Mouse (Mus musculus) hindbrain, embryonic 13.5 days (tissue): ENCODE data around the gene Nacc2. TPM values are rescaled to one million over a fixed set of nuclear protein-coding genes. Genes with fewer than 3 reads are reported as not detected.

Source experiments
- ATAC-seq: fragments of 200-750 bp; cut with Nextera tagmentation; 2 replicates; pipeline ENCODE4 v1.8.0; 2017; ENCODE audit warnings: moderate TSS enrichment; ENCODE audit not compliant: low FRiP score
- H3K27ac ChIP-seq: fragments of 300-500 bp; sonication (generic); 2 replicates; pipeline ENCODE4 v1.5.1; 2015; ENCODE audit warnings: inconsistent platforms, mild to moderate bottlenecking, moderate library complexity
- H3K27me3 ChIP-seq: fragments of 300-500 bp; sonication (generic); 2 replicates; pipeline ENCODE4 v1.6.1; 2015; ENCODE audit warnings: mild to moderate bottlenecking, inconsistent platforms
- H3K36me3 ChIP-seq: fragments of 300-500 bp; sonication (generic); 2 replicates; pipeline ENCODE4 v1.6.1; 2015; ENCODE audit warnings: mild to moderate bottlenecking, inconsistent platforms
- H3K4me1 ChIP-seq: fragments of 300-500 bp; sonication (generic); replicated peaks from 2 replicates; pipeline ENCODE4 v1.6.1; 2015; ENCODE audit warnings: inconsistent platforms
- H3K4me2 ChIP-seq: fragments of 300-500 bp; sonication (generic); 2 replicates; pipeline ENCODE4 v1.6.1; 2015; ENCODE audit warnings: inconsistent platforms, mild to moderate bottlenecking, moderate library complexity
- H3K4me3 ChIP-seq: fragments of 300-500 bp; sonication (generic); 2 replicates; pipeline ENCODE4 v1.5.1; 2015; ENCODE audit warnings: mild to moderate bottlenecking, inconsistent platforms
- H3K9ac ChIP-seq: fragments of 300-500 bp; sonication (generic); 2 replicates; pipeline ENCODE4 v1.6.1; 2015; ENCODE audit warnings: mild to moderate bottlenecking, inconsistent platforms
- H3K9me3 ChIP-seq: fragments of 300-500 bp; sonication (generic); 2 replicates; pipeline ENCODE4 v1.6.1; 2016; ENCODE audit warnings: inconsistent platforms
- WGBS: fragments of 180-500 bp; shearing (Covaris S2); methylation state at CpG from one replicate; pipeline ENCODE4 v1.1.7; 2015; 5-methylcytosine and 5-hydroxymethylcytosine counted together
- polyA plus RNA-seq: library from polyadenylated mRNA; unstranded; fragments of >200 nt; fragmentation: Nextera tagmentation; extraction: Ambion mirVana; gene quantifications from 2 replicates; pipeline ENCODE4 v1.2.1, GENCODE M21; 2015

Nacc2 gene
- 12.4 and 14.2 TPM in 2 replicates for polyA plus RNA-seq

- Histone ChIP-seq H3K36me3 (no peaks in the 10 kb centered on the region), H3K4me2 (peak within 1 kb of the TSS; percentile 96), H3K27ac (no peak within 1 kb of the TSS), H3K9ac (peak within 1 kb of the TSS; percentile 78), H3K27me3 (peaks cover 64% of the 10 kb centered on the region), H3K9me3 (no peaks in the 10 kb centered on the region), H3K4me1 (peaks cover 26% of the 10 kb centered on the region), H3K4me3 (peak within 1 kb of the TSS; percentile 73)
- 24% methylated on average over 9 of the region's 9 CpGs for WGBS
- ATAC-seq, result peak; percentile 43; the same call in 1 of the 2 replicates
Observed at GRCm38 (mm10) chr2:26123079-26123648, at the start of gene Nacc2. TSS of gene Nacc2 (minus strand) at chr2:26123220.

GRCm38 (mm10) chr2:26172166-26172565, 49.1 kb upstream of the Nacc2 start:
- H3K4me3 ChIP-seq, result no peak overlapping the region
- no peaks in the 10 kb centered on the region for H3K9me3 ChIP-seq
- WGBS, result 93% methylated on average over 2 of the region's 2 CpGs
- no peaks in the 10 kb centered on the region for H3K36me3 ChIP-seq
- H3K27ac ChIP-seq, result no peak overlapping the region
- no peak for ATAC-seq
- peaks cover 22% of the 10 kb centered on the region for H3K27me3 ChIP-seq
- no peak overlapping the region for H3K4me2 ChIP-seq
- H3K9ac ChIP-seq, result no peak overlapping the region
- peaks cover 50% of the 10 kb centered on the region for H3K4me1 ChIP-seq

- ATAC-seq, result no peak
Observed at GRCm38 (mm10) chr2:26170376-26170775, 47.4 kb upstream of the Nacc2 start.

GRCm38 (mm10) chr2:26168843-26169579, 46.0 kb upstream of the Nacc2 start:
- Histone ChIP-seq H3K27me3 (peaks cover 23% of the 10 kb centered on the region), H3K9ac (no peak overlapping the region), H3K4me2 (no peak overlapping the region), H3K4me3 (no peak overlapping the region), H3K27ac (no peak overlapping the region), H3K9me3 (no peaks in the 10 kb centered on the region), H3K4me1 (peaks cover 31% of the 10 kb centered on the region), H3K36me3 (no peaks in the 10 kb centered on the region)
- WGBS, result 22% methylated on average over 11 of the region's 11 CpGs
- 0 out of 2 replicates have a peak, but pooled peaks have one; percentile 49 for ATAC-seq

More at GRCm38 (mm10) chr2:26170376-26170775, 47.4 kb upstream of the Nacc2 start:
- Histone ChIP-seq H3K27ac (no peak overlapping the region), H3K27me3 (peaks cover 23% of the 10 kb centered on the region), H3K4me3 (no peak overlapping the region), H3K4me2 (no peak overlapping the region), H3K9me3 (no peaks in the 10 kb centered on the region), H3K36me3 (no peaks in the 10 kb centered on the region), H3K4me1 (peaks cover 34% of the 10 kb centered on the region), H3K9ac (no peak overlapping the region)
- 58% methylated on average over 2 of the region's 2 CpGs for WGBS

- Histone ChIP-seq H3K27me3 (peaks cover 15% of the 10 kb centered on the region), H3K4me3 (no peak overlapping the region), H3K9me3 (no peaks in the 10 kb centered on the region), H3K36me3 (no peaks in the 10 kb centered on the region), H3K4me2 (no peak overlapping the region), H3K4me1 (peaks cover 30% of the 10 kb centered on the region), H3K27ac (no peak overlapping the region), H3K9ac (no peak overlapping the region)
- WGBS, result 87% methylated on average over 3 of the region's 3 CpGs
- no peak for ATAC-seq
Observed at GRCm38 (mm10) chr2:26166890-26167289, 43.9 kb upstream of the Nacc2 start.

- H3K9ac ChIP-seq, result no peak overlapping the region
- no peaks in the 10 kb centered on the region for H3K9me3 ChIP-seq
- H3K27me3 ChIP-seq, result no peaks in the 10 kb centered on the region
- 50% methylated on average over 9 of the region's 9 CpGs for WGBS
- H3K36me3 ChIP-seq, result no peaks in the 10 kb centered on the region
- H3K4me1 ChIP-seq, result peaks cover 32% of the 10 kb centered on the region
- no peak overlapping the region for H3K4me2 ChIP-seq
- peak overlapping the region; percentile 75; the same call in 1 of the 2 replicates for H3K27ac ChIP-seq
- H3K4me3 ChIP-seq, result no peak overlapping the region
- peak; percentile 21; the same call in 1 of the 2 replicates for ATAC-seq
Observed at GRCm38 (mm10) chr2:26158064-26158463, 35.0 kb upstream of the Nacc2 start.

GRCm38 (mm10) chr2:26156191-26156977, 33.4 kb upstream of the Nacc2 start:
- no peak overlapping the region for H3K4me3 ChIP-seq
- no peaks in the 10 kb centered on the region for H3K36me3 ChIP-seq
- H3K9ac ChIP-seq, result no peak overlapping the region
- H3K4me1 ChIP-seq, result peaks cover 32% of the 10 kb centered on the region
- no peaks in the 10 kb centered on the region for H3K27me3 ChIP-seq
- ATAC-seq, result peak; percentile 80
- no peaks in the 10 kb centered on the region for H3K9me3 ChIP-seq
- 38% methylated on average over 10 of the region's 10 CpGs for WGBS
- H3K4me2 ChIP-seq, result peak overlapping the region; percentile 8; the same call in 1 of the 2 replicates
- peak overlapping the region; percentile 75 for H3K27ac ChIP-seq

GRCm38 (mm10) chr2:26155737-26156136, 32.7 kb upstream of the Nacc2 start:
- H3K9ac ChIP-seq, result no peak overlapping the region
- WGBS, result 74% methylated on average over 3 of the region's 3 CpGs
- H3K36me3 ChIP-seq, result no peaks in the 10 kb centered on the region
- peak overlapping the region; percentile 75 for H3K27ac ChIP-seq
- ATAC-seq, result no peak
- H3K27me3 ChIP-seq, result no peaks in the 10 kb centered on the region
- H3K4me1 ChIP-seq, result peaks cover 32% of the 10 kb centered on the region
- no peaks in the 10 kb centered on the region for H3K9me3 ChIP-seq
- no peak overlapping the region for H3K4me2 ChIP-seq
- no peak overlapping the region for H3K4me3 ChIP-seq

- H3K4me2 ChIP-seq, result no peak overlapping the region
- H3K9me3 ChIP-seq, result no peaks in the 10 kb centered on the region
- WGBS, result 71% methylated on average over 5 of the region's 5 CpGs
- H3K27me3 ChIP-seq, result no peaks in the 10 kb centered on the region
- H3K9ac ChIP-seq, result no peak overlapping the region; the same call in 1 of the 2 replicates
- H3K36me3 ChIP-seq, result no peaks in the 10 kb centered on the region
- ATAC-seq, result no peak
- H3K4me3 ChIP-seq, result no peak overlapping the region
- no peak overlapping the region for H3K27ac ChIP-seq
- H3K4me1 ChIP-seq, result peaks cover 32% of the 10 kb centered on the region
Observed at GRCm38 (mm10) chr2:26154586-26154985, 31.6 kb upstream of the Nacc2 start.

- 5% methylated on average over 4 of the region's 4 CpGs for WGBS
- Histone ChIP-seq H3K9ac (no peak overlapping the region; the same call in 1 of the 2 replicates), H3K4me3 (no peak overlapping the region), H3K27me3 (no peaks in the 10 kb centered on the region), H3K27ac (no peak overlapping the region), H3K4me1 (peaks cover 32% of the 10 kb centered on the region), H3K9me3 (no peaks in the 10 kb centered on the region), H3K36me3 (no peaks in the 10 kb centered on the region), H3K4me2 (no peak overlapping the region)
- peak; percentile 67 for ATAC-seq
Observed at GRCm38 (mm10) chr2:26153909-26154340, 30.9 kb upstream of the Nacc2 start.

- no peaks in the 10 kb centered on the region for H3K9me3 ChIP-seq
- H3K36me3 ChIP-seq, result no peaks in the 10 kb centered on the region
- peaks cover 32% of the 10 kb centered on the region for H3K4me1 ChIP-seq
- H3K9ac ChIP-seq, result no peak overlapping the region
- H3K4me3 ChIP-seq, result no peak overlapping the region
- H3K4me2 ChIP-seq, result no peak overlapping the region
- WGBS, result 31% methylated on average over 4 of the region's 4 CpGs
- no peaks in the 10 kb centered on the region for H3K27me3 ChIP-seq
- no peak for ATAC-seq
- H3K27ac ChIP-seq, result no peak overlapping the region
Observed at GRCm38 (mm10) chr2:26153295-26153694, 30.3 kb upstream of the Nacc2 start.
